Mouse (Mus musculus) heart, postnatal 0 days (tissue): ENCODE results near the gene Elk3.

ENCODE experiments used
- CTCF ChIP-seq: IDR thresholded peaks from 2 replicates; pipeline ENCODE4 v1.5.1; 2016; ENCODE audit warnings: antibody characterized with exemption, control low read depth, low read depth
- EP300 ChIP-seq: IDR thresholded peaks from 2 replicates; pipeline ENCODE4 v1.6.1; 2016; ENCODE audit warnings: antibody characterized with exemption, low read depth

DNA sequence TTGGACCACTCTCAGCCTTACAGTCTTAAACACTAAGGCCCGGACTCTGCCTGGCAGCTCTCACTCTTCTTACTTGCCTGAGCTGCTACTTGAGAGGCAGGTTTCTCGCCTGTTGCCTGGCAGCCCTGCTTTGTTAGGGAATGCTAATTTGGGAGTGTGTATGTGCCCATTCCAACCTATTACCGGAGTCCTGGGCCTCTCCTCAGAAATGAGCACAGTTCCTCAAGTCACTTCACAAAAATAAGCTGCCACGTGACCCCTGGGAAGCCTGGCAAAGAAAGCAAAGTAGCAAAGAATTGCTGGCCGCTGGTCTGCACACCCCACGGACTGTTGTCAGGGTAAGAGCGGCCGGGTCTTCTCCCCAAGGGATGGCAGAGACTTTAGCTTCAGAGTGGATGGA is 47.5 kb downstream of the Elk3 start:
- TF ChIP-seq CTCF (no peak), EP300 (no peak)
